Mouse (Mus musculus) gastrocnemius, postnatal 10 days (tissue): ENCODE data around the gene Espn. TPM values are rescaled to one million over a fixed set of nuclear protein-coding genes. Genes with fewer than 3 reads are reported as not detected.

Experiments
- DNase-seq: peaks from one replicate; pipeline ENCODE4 v3.0.0; 2021; ENCODE audit warnings: mixed read lengths
- total RNA-seq, 2 experiments: library from RNA; stranded (reverse); gene quantifications; 2 replicates each; pipeline ENCODE4 v1.2.3; 2021

The Espn gene
- total RNA-seq, 2 experiments from 2014 or later: 1.1 to 1.2 TPM

DNA sequence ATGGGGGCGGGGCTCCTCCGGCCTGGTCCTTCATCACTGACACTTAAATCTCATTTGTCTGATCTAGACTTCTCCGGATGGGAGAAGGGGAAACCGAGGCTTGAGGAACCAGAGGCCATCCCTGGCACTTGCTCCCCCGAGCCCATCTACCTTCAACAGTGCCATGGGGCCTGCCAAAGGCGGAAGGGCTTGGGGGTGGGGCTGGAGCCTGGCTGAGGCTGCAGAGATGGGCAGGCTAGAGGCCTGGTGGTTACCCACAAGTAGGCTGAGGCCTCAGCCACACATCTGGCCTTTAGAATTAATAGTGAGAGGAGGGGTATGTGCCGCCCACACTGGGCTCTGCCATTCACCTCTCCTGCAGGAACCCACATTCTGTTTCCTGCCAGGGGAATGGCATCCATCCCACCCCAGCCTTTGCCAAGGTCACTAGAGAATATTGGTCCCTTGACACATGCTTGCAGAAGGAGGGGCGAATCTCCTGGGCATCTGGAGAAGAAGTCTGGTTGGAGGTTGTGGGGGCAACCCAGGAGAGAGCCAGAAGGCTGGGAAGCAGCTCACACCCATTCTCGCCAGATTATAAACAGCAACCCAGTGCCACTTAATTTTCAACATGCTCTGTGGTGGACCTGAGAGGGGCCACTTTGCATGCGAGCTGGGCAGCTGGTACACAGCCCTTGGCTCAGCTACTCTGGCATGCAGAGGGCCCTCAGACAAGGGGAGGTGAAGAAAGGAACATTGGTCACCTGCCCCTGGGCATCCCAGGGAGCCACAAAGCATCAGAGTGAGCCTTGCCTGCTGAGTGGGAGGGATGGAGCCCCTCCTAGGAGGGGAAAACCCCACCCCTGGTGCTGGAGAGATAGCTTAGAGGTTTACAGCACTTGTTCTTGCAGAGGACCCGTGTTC is 81.4 kb downstream of the Espn start:
- no peak for DNase-seq

Other genes starting within 250 kb of the Espn start
- 10 to 100 TPM; 72.1 to 72.3 TPM for gene Dnajc11, start 218.7 kb downstream of the Espn start, total RNA-seq
- gene Thap3, start 163.4 kb downstream of the Espn start, total RNA-seq: 10 to 100 TPM; 34.1 to 34.4 TPM
- 1 to 10 TPM; 6.5 to 9.5 TPM for gene Phf13, start 156.1 kb downstream of the Espn start, total RNA-seq
- 10 to 100 TPM; 28.9 to 29.3 TPM for gene Klhl21, start 143.6 kb downstream of the Espn start, total RNA-seq
- 1 to 10 TPM; 3.2 to 4.7 TPM for gene Zbtb48, start 124.7 kb downstream of the Espn start, total RNA-seq
- 1 to 10 TPM; 1.1 to 1.3 TPM for gene Tas1r1, start 113.8 kb downstream of the Espn start, total RNA-seq
- gene Nol9, start 113.0 kb downstream of the Espn start, total RNA-seq: 10 to 100 TPM in 1 of 2 experiments, 1 to 10 TPM in 1; 8.7 to 12.9 TPM
- gene Plekhg5, start 79.9 kb downstream of the Espn start, total RNA-seq: 10 to 100 TPM; 14.7 to 22.0 TPM
- gene Tnfrsf25, start 36.4 kb downstream of the Espn start, total RNA-seq: 1 to 10 TPM in 1 of 2 experiments, under 1 TPM in 1; 0.82 to 2.9 TPM
- gene Hes2, start 6.5 kb upstream of the Espn start, total RNA-seq: not detected
- gene Acot7, start 25.8 kb upstream of the Espn start, total RNA-seq: 10 to 100 TPM; 11.9 to 14.1 TPM
- 10 to 100 TPM; 25.1 to 32.2 TPM for gene Gpr153, start 121.9 kb upstream of the Espn start, total RNA-seq
- gene Hes3, start 139.3 kb upstream of the Espn start, total RNA-seq: not detected
- 10 to 100 TPM; 17.3 to 19.1 TPM for gene Icmt, start 144.9 kb upstream of the Espn start, total RNA-seq
- under 1 TPM in 1 of 2 experiments, not detected in 1; 0.40 TPM for gene Rnf207, start 166.6 kb upstream of the Espn start, total RNA-seq
- gene Rpl22, start 173.4 kb upstream of the Espn start, total RNA-seq: 100 to 1,000 TPM; 305 to 332 TPM
- under 1 TPM; 0.36 to 0.56 TPM for gene Chd5, start 186.3 kb upstream of the Espn start, total RNA-seq